Mouse (Mus musculus) MEL (cell line): ENCODE data around the gene Foxa2.

Experiments used
- CHD1 ChIP-seq: IDR thresholded peaks from 2 replicates; pipeline ENCODE4 v1.6.1; 2012; ENCODE audit warnings: low read depth, mild to moderate bottlenecking, inconsistent platforms, low read length, improper control_type of control experiment
- CTCF ChIP-seq, 3 experiments: IDR thresholded peaks in 2 of 3; conservative IDR thresholded peaks in 1 of 3; 2 replicates each; pipeline ENCODE4 v1.5.1; 2011 to 2012; ENCODE audit warnings: low read length in 3 of 3, low read depth in 2 of 3, mild to moderate bottlenecking in 2 of 3, improper control_type of control experiment in 1 of 3, inconsistent platforms in 1 of 3, mixed read lengths in 1 of 3, moderate library complexity in 1 of 3; ENCODE audit not compliant: control insufficient read depth in 1 of 3, insufficient read depth in 1 of 3, poor library complexity in 1 of 3, severe bottlenecking in 1 of 3
- ELF1 ChIP-seq: IDR thresholded peaks from 2 replicates; pipeline ENCODE4 v1.6.1; 2014; ENCODE audit warnings: low read depth, mild to moderate bottlenecking, inconsistent platforms, low read length, improper control_type of control experiment, moderate library complexity
- EP300 ChIP-seq, 2 experiments: IDR thresholded peaks; 2 replicates each; pipeline ENCODE4 v1.6.1; 2011; ENCODE audit warnings: improper control_type of control experiment in 2 of 2, low read length in 2 of 2, low read depth in 1 of 2, mild to moderate bottlenecking in 1 of 2
- GATA1 ChIP-seq: IDR thresholded peaks from 2 replicates; pipeline ENCODE4 v1.6.1; 2011; ENCODE audit warnings: low read depth, low read length, improper control_type of control experiment
- JUND ChIP-seq: IDR thresholded peaks from 2 replicates; pipeline ENCODE4 v1.6.1; 2011; ENCODE audit warnings: low read depth, mild to moderate bottlenecking, improper control_type of control experiment, low read length
- MAX ChIP-seq: IDR thresholded peaks from 2 replicates; pipeline ENCODE4 v1.6.1; 2011; ENCODE audit warnings: low read length, improper control_type of control experiment
- RAD21 ChIP-seq: IDR thresholded peaks from 2 replicates; pipeline ENCODE4 v1.6.1; 2011; ENCODE audit warnings: mild to moderate bottlenecking, low read depth, low read length, improper control_type of control experiment
- RCOR1 ChIP-seq: IDR thresholded peaks from 2 replicates; pipeline ENCODE4 v1.6.1; 2012; ENCODE audit warnings: low read depth, mild to moderate bottlenecking, inconsistent platforms, low read length, improper control_type of control experiment
- TCF12 ChIP-seq: IDR thresholded peaks from 2 replicates; pipeline ENCODE4 v1.6.1; 2014; ENCODE audit warnings: low read depth, mild to moderate bottlenecking, inconsistent platforms, low read length, improper control_type of control experiment, moderate library complexity
- UBTF ChIP-seq: IDR thresholded peaks from 2 replicates; pipeline ENCODE4 v1.6.1; 2012; ENCODE audit warnings: low read depth, mild to moderate bottlenecking, inconsistent platforms, low read length, improper control_type of control experiment, moderate library complexity, borderline replicate concordance; ENCODE audit not compliant: insufficient read depth

- TF ChIP-seq CTCF (IDR thresholded peaks at IDR 0.05 in 2 of 3, conservative IDR thresholded peaks at IDR 0.05 in 1 of 3; ENCODE audit: control insufficient read depth in 1 of 3, insufficient read depth in 1 of 3, low read depth in 2 of 3, low read length in 3 of 3, poor library complexity in 1 of 3, severe bottlenecking in 1 of 3) (no peak), RAD21 (no peak), GATA1 (no peak), RCOR1 (no peak), EP300 (IDR thresholded peaks at IDR 0.05; ENCODE audit: low read depth in 1 of 2, low read length in 2 of 2) (no peak), JUND (no peak), UBTF (no peak), MAX (no peak), TCF12 (no peak), ELF1 (no peak), CHD1 (no peak)
Observed at GRCm38 (mm10) chr2:148026366-148026765, 20.4 kb downstream of the Foxa2 start.
